Mouse (Mus musculus) kidney, postnatal 0 days (tissue): ENCODE results near the gene Accs. TPM values are rescaled to one million over a fixed set of nuclear protein-coding genes. Genes with fewer than 3 reads are reported as not detected.

ENCODE experiments used
- ATAC-seq: fragments of 200-750 bp; cut with Nextera tagmentation; replicated peaks from 2 replicates; pipeline ENCODE4 v1.8.0; 2017; ENCODE audit warnings: low read depth, moderate number of reproducible peaks, moderate TSS enrichment, moderate library complexity; ENCODE audit not compliant: low FRiP score
- DNase-seq: peaks from one replicate; pipeline ENCODE4 v3.0.0-alpha.2; 2016; ENCODE audit warnings: low spot score
- H3K27ac ChIP-seq: fragments of 300-500 bp; sonication (generic); 2 replicates; pipeline ENCODE4 v1.5.1; 2014; ENCODE audit warnings: mild to moderate bottlenecking
- H3K27me3 ChIP-seq: fragments of 300-500 bp; sonication (generic); 2 replicates; pipeline ENCODE4 v1.6.1; 2014; ENCODE audit warnings: low read length, mixed read lengths; ENCODE audit not compliant: insufficient read depth
- H3K36me3 ChIP-seq: fragments of 300-500 bp; sonication (generic); 2 replicates; pipeline ENCODE4 v1.6.1; 2014; ENCODE audit warnings: low read length, mixed read lengths; ENCODE audit not compliant: insufficient read depth
- H3K4me1 ChIP-seq: fragments of 300-500 bp; sonication (generic); replicated peaks from 2 replicates; pipeline ENCODE4 v1.6.1; 2014; ENCODE audit warnings: antibody characterized with exemption, low read length, mixed read lengths; ENCODE audit not compliant: insufficient read depth
- H3K4me2 ChIP-seq: fragments of 300-500 bp; sonication (generic); 2 replicates; pipeline ENCODE4 v1.6.1; 2014; ENCODE audit warnings: mild to moderate bottlenecking, low read length, moderate library complexity, mixed read lengths
- H3K4me3 ChIP-seq: fragments of 300-500 bp; sonication (generic); replicated peaks from 2 replicates; pipeline ENCODE4 v1.5.1; 2014; ENCODE audit warnings: low read depth, low read length
- H3K9ac ChIP-seq: fragments of 300-500 bp; sonication (generic); 2 replicates; pipeline ENCODE4 v1.6.1; 2014; ENCODE audit warnings: low read depth, low read length
- H3K9me3 ChIP-seq: fragments of 300-500 bp; sonication (generic); replicated peaks from 2 replicates; pipeline ENCODE4 v1.6.1; 2016; ENCODE audit warnings: low read length, inconsistent platforms, mixed read lengths
- CTCF ChIP-seq: IDR thresholded peaks from 2 replicates; pipeline ENCODE4 v1.5.1; 2016; ENCODE audit warnings: antibody characterized with exemption, low read depth, mild to moderate bottlenecking, moderate library complexity
- WGBS: fragments of 180-500 bp; shearing (Covaris S2); extraction: QIAGEN DNeasy Blood & Tissue Kit; methylation state at CpG from one replicate; pipeline ENCODE4 v1.1.7; 2014; 5-methylcytosine and 5-hydroxymethylcytosine counted together
- polyA plus RNA-seq: library from polyadenylated mRNA; unstranded; fragments of >200 nt; fragmentation: Nextera tagmentation; extraction: Ambion mirVana; gene quantifications from 2 replicates; pipeline ENCODE4 v1.2.1, GENCODE M21; 2015

Accs gene
- polyA plus RNA-seq, 1 experiment from 2014 or later, result 7.6 TPM

DNA sequence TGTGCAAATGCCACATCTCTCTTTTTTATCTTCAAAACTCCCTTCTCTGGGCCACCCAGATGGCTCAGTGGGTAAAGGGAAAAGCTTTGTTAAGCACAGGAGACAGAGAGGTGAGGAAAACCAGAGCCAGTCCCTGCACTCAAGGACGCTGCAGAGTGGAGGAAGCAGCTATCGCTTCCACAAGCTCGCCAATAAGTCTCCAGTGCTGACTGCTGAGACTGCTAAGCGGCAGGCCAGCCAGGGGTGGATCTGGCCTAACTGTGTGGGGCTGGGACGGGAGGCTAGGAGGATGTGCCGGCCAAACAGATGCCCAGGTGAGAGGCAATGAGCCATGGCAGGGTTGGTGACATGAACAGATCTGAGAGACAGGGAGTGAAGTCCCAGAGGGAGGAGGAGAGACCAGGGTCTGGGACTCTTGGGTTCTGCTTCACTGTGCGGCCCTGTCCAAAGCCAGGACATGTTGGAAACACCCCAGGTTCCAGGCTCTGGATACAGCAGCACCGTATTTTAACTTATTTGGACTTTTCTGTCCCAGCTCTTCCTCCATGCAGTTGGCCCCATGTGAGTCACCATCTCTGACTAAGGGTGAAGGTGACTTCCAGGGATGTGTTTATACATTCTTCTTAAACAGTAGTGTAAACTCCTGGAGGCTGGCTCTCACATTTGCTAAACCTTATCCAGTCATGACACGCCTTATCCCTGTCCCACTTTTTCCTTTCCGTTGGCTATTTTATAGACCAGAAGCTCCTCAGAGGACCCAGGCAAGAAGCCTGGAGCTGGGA, 36.5 kb upstream of the Accs start:
- no peak for ATAC-seq
- no peak for TF ChIP-seq CTCF
- WGBS, result 41% methylated on average over 10 of the region's 10 CpGs
- H3K9ac ChIP-seq, result no peak overlapping the region
- no peak for DNase-seq
- 0 out of 2 replicates have a peak, but pooled peaks cover 6% of the 10 kb centered on the region for H3K4me1 ChIP-seq
- no peak overlapping the region for H3K4me2 ChIP-seq
- H3K27me3 ChIP-seq, result no peaks in the 10 kb centered on the region
- no peak overlapping the region for H3K4me3 ChIP-seq
- no peaks in the 10 kb centered on the region for H3K36me3 ChIP-seq
- H3K27ac ChIP-seq, result no peak overlapping the region
- H3K9me3 ChIP-seq, result no peaks in the 10 kb centered on the region

DNA sequence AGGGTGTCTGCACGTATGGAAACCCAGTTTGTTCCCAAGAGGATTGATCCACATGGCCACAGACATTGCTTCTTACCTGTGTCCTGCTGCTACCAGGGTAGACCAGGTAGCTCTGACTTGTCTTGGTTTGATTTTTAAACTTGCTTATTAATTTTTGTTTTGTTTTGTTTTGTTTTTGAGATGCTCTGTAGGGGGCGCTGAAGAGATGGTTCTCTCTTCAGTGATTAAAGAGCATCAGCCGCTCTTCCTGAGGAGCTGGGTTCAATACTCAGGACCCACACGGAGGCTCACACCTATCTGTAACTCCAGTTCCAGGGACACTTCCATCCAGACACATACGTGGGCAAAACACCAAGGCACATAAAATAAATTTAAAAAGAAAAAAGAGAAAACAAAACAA, 33.3 kb upstream of the Accs start:
- no peaks in the 10 kb centered on the region for H3K4me1 ChIP-seq
- H3K4me3 ChIP-seq, result no peak overlapping the region
- peak; percentile 34; the same call in 1 of the 2 replicates for TF ChIP-seq CTCF
- no peak overlapping the region for H3K27ac ChIP-seq
- H3K36me3 ChIP-seq, result no peaks in the 10 kb centered on the region
- DNase-seq (no peak), ATAC-seq (no peak)
- H3K9ac ChIP-seq, result no peak overlapping the region
- 60% methylated on average over 5 of the region's 5 CpGs for WGBS
- H3K9me3 ChIP-seq, result no peaks in the 10 kb centered on the region
- H3K4me2 ChIP-seq, result no peak overlapping the region
- no peaks in the 10 kb centered on the region for H3K27me3 ChIP-seq

DNA sequence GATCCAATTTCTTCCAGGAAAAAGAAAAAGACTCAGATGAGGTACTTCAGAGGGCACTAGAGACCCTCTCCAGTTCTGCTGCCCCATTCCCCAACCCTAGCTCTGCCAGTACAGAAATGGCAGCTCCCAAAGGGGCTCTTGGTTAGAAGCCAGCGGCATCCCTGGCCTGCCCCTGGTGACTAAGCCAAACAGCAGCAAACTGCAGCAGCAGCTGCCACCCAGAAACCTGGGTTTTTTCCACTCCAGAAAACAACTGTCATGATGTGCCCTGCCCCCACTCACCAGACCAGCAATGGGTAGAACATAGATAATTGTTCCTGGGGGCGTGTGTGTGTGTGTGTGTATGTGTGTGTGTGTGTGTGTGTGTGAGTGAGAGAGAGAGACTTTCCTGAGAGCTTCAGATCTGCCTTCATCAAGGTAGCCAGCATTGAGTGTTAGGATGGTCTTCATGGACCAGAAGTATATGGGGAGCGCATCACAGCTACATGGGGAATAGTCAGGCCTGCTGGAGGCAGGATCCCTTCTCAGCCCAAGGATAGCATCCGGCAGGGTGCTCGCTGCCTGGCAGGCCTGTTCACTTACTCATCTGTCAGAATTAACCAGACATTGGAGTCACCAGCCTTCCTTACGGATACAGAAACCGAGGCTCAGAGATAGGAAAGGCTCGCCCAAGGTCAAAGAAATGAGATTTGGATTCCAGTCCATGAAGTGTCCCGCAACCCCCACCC, 32.1 kb upstream of the Accs start:
- DNase-seq, result no peak
- Histone ChIP-seq H3K9ac (no peak overlapping the region), H3K4me3 (no peak overlapping the region), H3K4me1 (no peaks in the 10 kb centered on the region), H3K4me2 (no peak overlapping the region), H3K27me3 (no peaks in the 10 kb centered on the region), H3K9me3 (no peaks in the 10 kb centered on the region), H3K36me3 (no peaks in the 10 kb centered on the region), H3K27ac (no peak overlapping the region)
- TF ChIP-seq CTCF, result no peak
- WGBS, result 85% methylated on average over 9 of the region's 9 CpGs
- ATAC-seq, result no peak

DNA sequence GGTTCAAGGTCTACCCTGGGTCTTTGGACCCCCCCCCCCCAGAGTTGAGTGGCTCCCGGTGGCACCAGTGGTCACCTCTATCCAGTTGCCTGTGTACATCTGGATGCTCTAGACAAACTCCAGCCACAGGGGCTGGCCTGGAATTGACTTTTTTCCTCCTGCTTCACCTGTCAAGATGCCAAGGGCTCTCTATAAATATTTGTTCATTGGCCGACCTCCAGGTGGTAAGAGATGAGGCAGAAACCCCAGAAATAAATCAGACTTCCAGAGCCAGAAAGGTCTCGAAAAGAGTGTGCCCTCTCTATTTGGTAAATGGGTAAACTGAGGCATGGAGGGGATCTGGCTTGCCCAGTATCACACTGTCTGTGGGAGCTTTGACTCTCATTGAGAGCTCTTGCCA, 31.2 kb upstream of the Accs start:
- Histone ChIP-seq H3K4me1 (no peaks in the 10 kb centered on the region), H3K36me3 (no peaks in the 10 kb centered on the region), H3K27me3 (no peaks in the 10 kb centered on the region), H3K4me3 (no peak overlapping the region), H3K4me2 (no peak overlapping the region), H3K9ac (no peak overlapping the region), H3K9me3 (no peaks in the 10 kb centered on the region), H3K27ac (no peak overlapping the region)
- WGBS, result 76% methylated on average over 3 of the region's 3 CpGs
- TF ChIP-seq CTCF, result no peak
- ATAC-seq, result no peak
- no peak for DNase-seq

DNA sequence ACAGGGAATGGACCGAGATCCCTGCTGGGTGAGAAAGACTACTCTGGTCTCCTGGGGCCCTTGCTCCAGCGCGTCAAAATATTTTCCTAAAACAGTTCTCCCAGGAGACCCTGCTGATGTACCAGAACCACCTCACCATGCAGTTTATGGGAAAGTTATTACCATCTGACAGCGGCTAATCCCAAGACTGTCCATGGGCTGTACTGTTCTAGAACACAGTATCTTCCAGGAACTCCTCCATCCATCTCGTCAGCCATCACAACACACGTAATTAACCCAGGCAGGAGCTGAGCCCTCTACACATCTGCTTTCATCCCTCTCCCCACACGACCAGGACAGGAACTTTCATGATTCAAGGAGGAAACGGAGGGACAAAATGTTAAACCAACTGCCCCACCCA, 30.7 kb upstream of the Accs start:
- 63% methylated on average over 8 of the region's 8 CpGs for WGBS
- ATAC-seq (no peak), DNase-seq (no peak)
- Histone ChIP-seq H3K4me3 (no peak overlapping the region), H3K9ac (no peak overlapping the region), H3K36me3 (no peaks in the 10 kb centered on the region), H3K4me1 (no peaks in the 10 kb centered on the region), H3K27me3 (no peaks in the 10 kb centered on the region), H3K9me3 (no peaks in the 10 kb centered on the region), H3K4me2 (no peak overlapping the region), H3K27ac (no peak overlapping the region)
- TF ChIP-seq CTCF, result no peak

DNA sequence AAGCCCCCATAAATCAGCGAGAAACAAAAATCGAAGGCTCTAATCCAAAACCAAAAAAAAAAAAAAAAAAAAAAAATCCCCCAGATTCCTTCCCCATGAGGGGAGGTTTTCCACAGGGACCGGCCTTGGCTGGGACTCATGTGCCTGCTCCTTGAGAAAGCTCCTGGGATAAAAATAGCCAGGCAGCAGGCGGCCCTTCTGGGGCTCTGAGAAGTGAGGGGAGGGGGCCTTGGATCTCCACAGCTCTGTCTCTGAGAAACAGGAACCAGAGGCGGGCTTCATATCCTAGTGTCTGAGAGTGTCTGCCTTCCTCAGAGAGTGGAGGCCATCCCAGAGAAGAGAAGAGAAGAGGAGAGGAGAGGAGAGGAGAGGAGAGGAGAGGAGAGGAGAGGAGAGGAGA, 27.3 kb upstream of the Accs start:
- no peak for TF ChIP-seq CTCF
- Histone ChIP-seq H3K4me1 (no peaks in the 10 kb centered on the region), H3K4me3 (no peak overlapping the region), H3K9me3 (no peaks in the 10 kb centered on the region), H3K4me2 (no peak overlapping the region), H3K27me3 (no peaks in the 10 kb centered on the region), H3K9ac (no peak overlapping the region), H3K36me3 (no peaks in the 10 kb centered on the region), H3K27ac (no peak overlapping the region)
- no peak for DNase-seq
- ATAC-seq, result no peak
- 58% methylated on average over 5 of the region's 5 CpGs for WGBS
